Mouse (Mus musculus) ES-CJ7 (cell line): ENCODE measurements at regions not wholly inside any gene's neighbourhood (a gene's known extent, or its start where the extent isn't known, plus 50 kb on each side); places are given as distances from the start of the nearest gene placed in this dataset.

ENCODE experiments used
- DNase-seq: peaks from one replicate; pipeline ENCODE4 v3.0.0; 2011; ENCODE audit warnings: low read depth, low spot score

DNA sequence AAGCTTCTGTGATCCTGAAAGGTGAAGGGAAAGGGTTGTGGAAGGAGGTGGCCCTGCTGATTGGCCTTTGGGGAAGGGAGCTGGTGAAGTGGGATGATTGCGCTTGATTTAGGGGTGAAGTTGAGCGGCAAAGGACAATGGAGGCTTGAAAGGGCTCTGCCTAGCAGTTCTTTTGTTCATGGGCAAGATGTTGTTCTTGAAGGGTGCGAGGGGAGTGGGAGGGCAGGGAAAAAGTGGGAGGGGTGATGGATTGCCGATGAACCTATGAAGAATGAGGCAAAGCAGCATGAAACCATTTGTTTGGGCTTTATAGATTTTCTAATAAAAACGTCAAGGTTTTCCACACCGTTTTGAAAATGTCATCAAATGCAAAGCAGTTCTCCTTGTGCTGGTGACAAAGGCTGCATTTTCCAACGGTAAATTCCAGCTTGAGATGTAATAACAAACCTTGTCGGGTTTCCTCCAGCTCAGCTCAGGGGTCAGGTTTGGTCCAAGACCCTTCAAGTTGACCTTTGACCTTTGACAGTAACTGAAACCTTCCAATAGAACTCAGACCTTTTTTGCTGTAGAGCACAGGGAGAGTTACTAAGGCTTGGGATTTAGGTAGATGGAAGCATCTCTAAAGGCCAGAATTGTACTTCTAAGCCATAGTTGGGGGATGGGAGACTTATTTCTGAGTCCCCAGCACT, 767.2 kb upstream of the Car8 start:
- no peak for DNase-seq

DNA sequence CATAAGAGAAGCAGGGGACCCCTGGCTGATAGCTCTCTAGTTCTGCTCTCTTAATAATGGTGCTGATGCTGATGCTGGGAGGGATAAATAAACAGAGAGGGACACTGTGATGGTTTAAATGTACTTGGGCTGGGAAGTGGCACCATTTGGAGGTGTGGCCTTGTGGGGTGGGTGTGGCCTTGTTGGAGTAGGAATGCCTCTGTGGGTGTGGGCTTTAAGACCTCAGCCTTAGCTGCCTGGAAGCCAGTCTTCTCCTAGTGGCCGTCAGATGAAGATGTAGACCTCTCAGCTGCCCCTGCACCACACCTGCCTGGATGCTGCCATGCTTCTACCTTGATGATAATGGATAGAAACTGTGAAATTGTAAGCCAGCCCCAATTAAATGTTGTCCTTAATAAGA, 765.0 kb upstream of the Car8 start:
- peak; percentile 28 for DNase-seq

DNA sequence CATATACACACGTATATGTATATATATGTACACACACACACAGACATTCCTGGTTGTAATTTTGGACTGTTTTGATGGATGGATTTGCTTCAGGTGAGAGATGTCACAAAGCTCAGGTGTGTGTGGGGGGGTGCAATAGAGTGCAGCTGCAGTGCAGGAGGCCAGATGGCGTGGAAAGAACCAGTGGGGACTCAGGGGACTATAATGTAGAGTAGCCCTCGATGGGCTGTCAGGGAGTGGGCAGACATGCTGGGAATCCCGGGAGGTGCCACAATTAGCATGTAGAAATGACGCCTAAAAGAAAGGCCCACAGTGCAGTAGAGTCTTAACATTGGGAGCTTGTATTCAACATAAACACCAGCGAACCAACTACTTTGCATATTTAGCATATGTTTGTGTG, 763.5 kb upstream of the Car8 start:
- DNase-seq, result no peak

DNA sequence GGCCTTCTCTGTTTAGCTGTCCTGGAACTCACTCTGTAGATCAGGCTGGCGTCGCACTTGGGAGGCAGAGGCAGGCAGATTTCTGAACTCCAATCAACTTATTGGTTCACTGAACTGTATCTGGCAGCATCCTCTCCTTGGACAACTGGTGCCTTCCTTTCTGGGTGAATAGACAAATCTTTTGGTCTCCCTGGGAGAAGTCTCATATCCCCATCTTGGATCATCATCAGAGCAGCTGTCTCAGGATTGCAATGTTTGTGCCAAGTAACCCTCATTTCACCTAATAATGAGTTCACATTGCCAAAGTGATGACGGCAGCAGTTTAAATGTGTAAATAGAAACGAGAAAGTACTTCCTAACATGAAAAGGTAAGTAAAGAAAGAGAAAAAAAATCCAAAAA, 759.8 kb upstream of the Car8 start:
- no peak for DNase-seq

DNA sequence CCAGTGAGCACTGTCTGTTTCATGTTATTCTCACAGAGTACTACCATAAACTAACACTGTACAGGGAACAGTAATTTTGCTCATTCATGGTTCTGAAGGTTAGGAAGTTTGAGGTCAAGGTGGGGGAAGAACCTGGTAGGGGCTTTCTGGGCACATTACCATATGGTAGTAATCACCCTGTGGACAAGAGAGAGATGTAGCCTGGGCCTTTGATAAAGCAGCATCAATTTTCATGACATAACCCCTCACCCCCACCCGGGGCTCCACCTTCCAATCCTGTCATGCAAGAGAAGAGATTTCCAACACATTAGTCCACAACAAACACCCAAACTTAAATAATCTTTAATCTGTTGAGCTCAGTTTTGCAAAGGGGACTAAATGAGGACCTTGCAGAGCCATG, 753.3 kb upstream of the Car8 start:
- DNase-seq, result no peak

DNA sequence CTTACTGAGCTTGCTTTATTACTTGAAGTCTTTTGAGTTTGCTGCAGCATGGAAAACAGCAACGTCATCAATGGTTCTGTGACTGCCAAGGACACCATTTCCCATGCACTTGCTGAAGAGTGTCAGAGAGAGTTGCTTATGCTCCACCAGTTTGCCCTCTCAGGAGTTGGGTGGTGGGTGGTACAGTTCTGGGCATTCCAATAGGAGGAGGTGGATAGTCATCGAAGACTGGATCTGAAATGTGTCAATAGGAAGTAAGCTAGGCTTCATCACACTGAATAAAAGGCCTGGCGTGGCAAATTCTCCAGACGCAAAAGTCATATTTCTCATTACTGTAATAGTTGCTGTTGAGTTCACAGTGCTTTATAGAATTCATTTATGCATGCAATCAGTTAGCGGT, 751.7 kb upstream of the Car8 start:
- DNase-seq, result no peak

DNA sequence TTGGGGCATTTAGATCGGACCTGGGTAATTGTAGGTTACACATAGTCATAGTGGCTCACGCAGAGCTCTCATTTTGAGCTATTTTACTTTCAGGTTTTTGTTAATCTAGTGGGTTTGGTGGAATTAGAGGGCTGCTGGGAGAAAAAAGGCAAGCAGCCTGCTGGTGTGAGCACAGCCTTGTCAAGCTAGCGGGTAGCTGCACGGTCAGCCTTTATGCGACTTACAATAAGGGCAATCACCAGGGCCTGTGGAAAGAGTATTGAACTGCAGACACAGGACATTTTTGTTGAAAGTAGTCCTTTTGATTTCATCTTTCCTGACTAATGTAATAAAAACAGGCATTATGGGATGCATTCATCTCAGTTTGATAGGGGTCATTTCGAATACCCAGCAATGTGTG, 750.8 kb upstream of the Car8 start:
- DNase-seq, result no peak

DNA sequence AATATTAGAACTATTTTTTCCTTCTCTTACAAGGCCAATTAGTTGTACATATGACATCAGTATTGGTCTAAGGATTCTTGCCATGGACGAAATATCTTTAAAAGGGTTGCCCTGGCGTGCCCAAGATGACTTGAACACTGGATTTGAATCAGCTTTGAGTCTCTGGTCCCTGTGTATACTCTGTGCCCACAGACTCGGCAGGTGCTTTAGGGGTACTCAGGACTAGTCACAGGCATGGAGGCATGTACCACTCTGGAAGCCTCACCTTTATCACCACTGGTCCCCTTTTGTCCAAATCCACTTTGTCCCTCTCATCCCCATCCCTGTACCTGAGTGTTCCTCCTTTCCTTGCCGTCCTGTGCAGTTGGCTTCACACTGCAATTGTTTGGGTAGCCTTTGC, 750.3 kb upstream of the Car8 start:
- no peak for DNase-seq

DNA sequence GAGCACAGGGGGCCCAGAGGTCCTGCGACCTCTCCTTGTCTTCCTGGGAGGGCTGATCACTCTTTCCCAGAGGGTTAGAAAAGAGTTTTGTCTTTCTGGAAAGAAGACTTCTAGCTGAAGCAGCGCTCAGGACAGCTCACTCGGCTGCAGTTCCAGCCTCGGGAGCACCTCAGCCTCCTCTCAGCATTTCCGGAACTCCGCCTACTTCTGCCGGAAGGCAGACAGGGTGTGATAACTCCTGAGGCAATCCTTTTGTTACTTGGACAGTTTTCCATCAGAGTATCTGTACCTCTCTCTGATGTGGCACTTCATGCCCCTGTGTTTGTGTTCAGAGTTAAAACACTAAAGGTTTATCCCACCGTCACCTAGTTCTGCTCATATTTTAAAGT, 749.5 kb upstream of the Car8 start:
- peak; percentile 34 for DNase-seq

DNA sequence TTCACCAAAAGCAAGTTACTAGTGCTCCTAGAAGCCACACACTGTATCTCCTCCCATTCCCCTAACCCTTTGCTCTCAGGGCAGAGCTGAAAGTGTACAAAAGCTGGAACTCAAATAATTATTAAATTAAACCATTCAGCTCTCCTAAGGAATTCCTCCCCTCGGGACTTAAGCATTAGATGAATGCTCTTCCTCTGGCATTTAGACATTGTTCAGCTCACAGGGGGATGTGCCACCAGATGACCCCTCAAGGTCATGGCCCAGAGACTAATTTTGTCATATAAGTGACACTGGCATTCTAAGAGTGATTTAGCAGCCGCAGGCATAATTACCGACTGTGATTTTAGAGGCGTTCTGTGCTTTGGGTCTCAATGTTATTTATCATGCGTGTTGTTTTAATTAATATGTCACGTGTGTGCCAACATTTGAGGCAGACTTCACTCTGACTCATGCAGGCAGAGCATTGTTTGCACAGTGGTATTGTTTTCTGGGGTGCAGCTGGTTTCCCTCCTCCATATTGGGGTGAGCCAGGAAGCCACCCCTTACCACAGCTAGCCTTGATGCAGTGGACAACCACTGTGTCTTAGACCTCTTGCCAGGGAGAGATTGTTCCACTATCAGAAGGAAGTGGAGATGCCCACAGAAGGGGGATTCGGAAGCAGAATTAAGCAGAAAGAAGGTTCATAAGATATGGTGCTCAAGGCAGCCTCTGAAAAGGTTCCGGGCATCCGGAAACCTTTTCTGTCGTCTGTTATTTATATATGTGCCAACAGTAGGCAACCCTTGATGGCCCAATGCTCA, 748.9 kb upstream of the Car8 start:
- no peak for DNase-seq

DNA sequence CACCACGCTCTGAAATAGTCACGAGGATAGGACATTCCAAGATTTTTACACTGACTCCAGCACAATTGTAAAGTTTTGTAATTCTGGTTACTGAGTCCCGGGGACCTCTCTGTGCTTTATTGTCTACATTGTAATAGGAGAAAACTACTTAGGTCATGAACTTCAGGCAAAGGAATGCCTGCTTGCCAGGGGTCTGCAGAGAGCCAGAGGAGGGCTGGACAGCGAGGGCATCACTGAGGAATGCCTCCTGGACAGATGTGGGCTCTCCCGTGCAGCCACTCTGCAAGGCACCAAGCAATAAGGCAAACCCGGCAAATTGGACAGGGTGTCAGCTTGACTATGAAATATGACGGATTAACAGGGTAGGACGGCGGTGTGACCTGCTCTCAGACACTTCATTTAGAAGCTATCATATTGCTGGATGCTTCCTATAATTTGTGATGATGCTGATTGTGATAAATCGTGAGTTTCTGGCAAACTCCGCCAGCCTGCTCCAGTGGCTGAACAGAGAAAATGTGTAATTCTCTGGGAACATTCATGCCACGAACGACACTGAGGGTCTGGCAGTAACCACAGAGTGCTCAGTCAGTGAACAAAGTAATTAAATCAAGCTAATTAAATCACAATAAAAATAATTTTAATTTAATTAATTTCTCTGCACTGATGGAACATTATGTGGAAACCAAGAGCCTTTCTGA, 747.7 kb upstream of the Car8 start:
- no peak for DNase-seq

DNA sequence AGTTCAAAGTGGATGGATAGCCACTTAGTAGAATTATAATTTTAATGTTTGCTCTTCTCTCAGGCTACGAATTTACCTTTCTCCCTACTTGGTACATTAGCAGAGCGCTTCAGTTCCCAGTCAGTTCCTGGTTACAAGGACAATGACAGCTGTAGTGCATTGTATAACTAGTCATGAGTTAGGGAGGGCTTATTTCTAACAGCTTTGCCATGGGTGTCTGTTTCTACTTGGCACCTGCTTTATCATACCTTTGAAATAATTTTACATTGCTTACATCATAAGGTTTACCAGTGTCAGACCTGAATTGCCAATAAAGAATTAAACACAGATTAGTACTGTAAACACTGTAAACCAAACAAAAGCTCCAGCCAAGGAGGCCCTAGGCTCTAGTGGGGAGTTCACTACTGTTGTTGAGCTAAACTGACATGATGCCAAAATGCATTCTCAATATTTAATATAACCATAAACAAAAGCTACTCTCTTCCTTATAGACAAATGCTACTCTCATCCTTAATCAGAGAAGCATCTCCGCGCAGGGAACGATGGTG, 745.3 kb upstream of the Car8 start:
- no peak for DNase-seq

DNA sequence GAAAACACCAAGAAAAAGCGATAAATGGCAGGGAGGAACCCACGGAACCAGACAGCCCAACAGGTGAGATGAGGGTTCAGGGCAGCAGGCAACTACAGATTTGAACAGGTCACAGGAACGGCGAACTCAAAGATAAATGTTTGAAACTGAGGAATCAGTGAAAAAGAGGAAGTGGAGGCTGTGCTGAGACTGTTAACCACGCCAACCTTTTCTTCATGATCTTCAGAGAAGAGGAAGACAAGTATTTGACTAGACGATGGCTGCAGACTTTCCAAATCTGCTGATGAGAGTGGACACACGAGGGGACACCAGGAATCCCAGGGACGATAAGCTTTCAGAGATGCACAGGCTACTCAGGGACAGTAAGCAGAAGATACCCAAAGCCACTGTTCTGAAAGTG, 740.1 kb upstream of the Car8 start:
- DNase-seq, result no peak

DNA sequence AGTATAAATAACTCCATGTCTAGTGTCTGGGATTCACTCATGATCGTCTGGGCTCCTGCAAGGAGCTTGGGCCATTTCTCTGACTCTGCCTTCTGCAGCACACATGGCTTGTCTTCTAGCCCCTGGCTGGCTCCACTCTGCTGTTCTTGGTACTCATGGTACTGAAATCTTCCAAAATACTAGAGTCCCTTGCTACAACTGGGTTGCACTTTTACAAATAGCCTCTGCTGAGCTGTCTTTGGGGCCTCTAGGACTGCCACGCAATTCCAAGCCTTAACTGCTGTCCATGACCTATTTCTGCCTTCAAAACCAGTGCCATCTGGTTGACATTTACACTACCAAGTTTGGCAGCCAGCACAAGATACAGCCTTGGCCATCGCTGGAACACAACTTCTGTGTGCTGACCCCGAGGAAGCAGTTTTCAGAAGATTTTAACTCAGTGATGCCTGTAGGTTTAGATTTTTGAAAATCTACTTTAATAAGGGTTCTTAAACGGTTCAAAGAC, 731.2 kb upstream of the Car8 start:
- DNase-seq, result no peak

DNA sequence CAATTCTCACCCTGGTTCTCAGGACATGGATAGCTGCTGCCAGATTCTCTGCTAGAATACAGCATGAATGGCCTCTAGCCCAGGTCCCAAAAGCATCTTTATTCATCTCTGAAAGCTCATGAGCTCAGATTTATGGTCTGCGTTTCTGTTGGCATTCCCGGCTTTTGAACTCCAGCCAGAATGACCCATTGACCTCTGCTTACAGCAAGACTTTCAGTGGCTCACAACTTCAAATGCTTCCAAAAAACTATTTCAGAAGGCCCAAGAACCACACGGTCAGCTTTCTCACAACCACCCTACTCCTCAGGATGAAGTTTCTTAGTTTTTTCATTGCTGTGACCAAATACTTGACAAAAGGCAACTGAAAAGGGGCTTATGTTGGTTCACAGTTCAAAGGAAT, 729.9 kb upstream of the Car8 start:
- no peak for DNase-seq

DNA sequence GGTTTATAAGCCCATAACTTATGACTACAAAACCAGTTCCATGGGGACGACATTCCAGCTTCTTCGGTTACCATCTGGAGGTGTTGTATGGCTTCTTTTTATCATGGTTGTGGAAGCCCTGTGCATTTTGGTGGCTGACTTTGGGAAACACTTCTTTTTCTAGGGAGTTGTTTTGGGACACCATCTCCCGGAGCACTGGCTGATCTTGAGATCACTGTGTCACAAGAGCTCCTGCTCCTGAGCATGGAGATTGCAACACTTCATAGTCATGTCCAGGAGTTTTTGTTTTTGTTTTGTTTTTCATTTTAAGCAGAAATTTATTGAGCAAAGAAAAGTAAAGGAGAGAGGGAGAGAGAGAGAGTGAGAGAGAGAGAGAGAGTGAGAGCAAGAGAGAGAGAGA, 729.1 kb upstream of the Car8 start:
- no peak for DNase-seq

DNA sequence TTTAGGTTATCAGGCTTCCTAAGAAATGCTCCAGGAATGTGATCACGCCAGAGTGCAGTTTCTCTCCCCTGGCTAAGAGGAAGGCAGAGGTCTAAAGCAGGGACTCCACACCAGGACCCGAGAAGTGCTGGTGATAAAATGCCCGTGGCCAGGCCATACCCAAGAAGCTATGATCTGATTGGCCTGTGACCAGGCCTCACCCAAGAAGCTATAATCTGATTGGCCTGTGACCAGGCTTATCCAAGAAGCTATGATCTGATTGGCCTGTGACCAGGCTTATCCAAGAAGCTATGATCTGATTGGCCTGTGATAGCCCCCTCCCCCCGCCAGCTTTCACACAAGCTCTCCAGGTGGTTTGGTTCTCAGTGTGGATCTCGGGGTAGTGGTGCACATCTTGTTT, 726.7 kb upstream of the Car8 start:
- DNase-seq, result no peak

DNA sequence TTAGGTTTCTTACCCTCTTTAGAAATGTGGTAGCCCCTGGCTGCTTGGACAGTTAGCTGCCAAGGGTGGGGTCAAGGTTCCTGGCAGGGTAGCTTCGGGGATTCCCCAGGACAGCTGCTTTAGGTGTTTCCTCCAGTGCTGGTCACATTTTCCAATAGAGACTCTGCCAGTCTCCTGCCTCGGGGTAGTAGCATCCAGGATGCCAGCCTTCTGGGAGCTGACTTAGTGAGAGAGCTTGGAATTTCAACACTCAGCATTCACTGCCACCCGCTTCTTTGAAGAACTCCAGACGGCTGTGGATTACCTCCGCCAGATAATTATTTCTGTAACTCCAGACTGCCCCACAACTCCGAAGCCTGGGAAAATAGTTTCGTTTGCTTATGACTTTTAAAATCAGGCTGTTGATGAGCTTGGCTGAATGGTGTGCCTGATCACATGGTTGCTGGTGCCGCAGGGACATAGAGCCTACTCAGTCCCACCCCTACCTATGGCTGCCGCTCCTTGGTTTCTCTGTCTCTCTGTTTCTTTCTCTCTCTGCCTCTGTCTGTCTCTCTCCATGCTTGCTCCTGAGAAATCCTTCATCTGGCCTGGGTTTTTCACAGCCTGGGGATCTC, 724.2 kb upstream of the Car8 start:
- no peak for DNase-seq

DNA sequence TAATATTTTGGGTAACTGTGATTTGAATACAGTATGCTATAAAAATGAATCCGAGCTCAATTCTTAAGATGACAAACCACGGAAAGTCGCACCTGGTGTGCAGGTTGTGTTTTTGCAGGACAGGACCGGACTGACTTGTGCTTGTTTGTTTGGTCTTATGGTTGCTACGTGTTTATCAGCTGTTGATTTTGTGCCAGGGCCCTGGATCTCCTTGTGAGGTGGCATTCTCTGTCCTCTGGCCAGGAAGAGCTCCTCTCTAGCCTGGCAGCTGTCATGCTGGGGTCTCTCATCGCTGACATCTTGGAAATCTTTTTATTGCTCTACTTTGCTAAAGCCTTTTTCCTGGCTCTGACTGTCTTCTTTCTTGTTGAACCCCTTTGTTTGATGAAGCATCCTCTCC, 723.0 kb upstream of the Car8 start:
- no peak for DNase-seq

DNA sequence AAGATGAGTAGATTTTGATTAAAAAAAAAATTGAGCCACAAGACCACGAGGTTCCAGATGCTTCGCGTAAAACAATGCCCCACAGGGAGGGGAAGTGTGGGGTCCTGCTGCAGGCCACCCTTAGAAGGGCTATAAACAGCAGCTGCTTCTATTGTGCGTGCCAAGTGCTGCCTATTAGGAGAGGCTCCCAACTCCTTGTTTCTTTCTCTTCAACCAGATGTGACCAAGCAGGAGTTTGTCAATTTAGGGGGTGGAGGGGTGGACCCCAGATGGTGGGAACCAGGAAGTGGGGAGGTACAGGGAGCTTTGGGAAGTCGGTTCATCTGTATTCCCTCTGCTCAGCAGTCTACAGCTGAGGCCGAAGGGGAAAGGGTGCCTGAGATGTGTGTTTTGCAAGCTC, 718.9 kb upstream of the Car8 start:
- DNase-seq, result no peak

DNA sequence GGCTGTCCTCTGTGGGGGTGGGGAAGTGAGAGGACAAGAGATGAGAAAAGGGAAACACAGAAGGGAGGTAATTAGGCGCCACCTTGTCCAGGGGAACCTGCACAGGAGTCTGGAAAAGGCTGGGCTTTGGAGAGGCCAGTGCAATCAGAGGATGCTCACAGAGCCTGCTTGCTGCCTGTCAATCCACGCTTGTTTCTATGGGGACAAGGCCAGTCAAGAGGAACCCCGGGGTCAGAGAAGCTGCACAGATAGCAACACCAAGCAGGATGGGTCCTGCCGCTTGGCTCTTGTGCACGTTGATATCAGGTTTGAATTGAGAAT, 718.1 kb upstream of the Car8 start:
- no peak for DNase-seq
